Mouse (Mus musculus) heart, adult 2 months (tissue): ENCODE data around the gene Zbtb5.

Source experiments
- CTCF ChIP-seq: fragments of 200-600 bp; IDR thresholded peaks from 2 replicates; pipeline ENCODE4 v1.8.1; 2022; ENCODE audit warnings: antibody characterized with exemption, mild to moderate bottlenecking, moderate library complexity
- EP300 ChIP-seq: fragments of 200-500 bp; IDR thresholded peaks from 2 replicates; pipeline ENCODE4 v1.6.1; 2011; ENCODE audit warnings: low read depth, low read length, control low read depth; ENCODE audit not compliant: insufficient read depth

DNA sequence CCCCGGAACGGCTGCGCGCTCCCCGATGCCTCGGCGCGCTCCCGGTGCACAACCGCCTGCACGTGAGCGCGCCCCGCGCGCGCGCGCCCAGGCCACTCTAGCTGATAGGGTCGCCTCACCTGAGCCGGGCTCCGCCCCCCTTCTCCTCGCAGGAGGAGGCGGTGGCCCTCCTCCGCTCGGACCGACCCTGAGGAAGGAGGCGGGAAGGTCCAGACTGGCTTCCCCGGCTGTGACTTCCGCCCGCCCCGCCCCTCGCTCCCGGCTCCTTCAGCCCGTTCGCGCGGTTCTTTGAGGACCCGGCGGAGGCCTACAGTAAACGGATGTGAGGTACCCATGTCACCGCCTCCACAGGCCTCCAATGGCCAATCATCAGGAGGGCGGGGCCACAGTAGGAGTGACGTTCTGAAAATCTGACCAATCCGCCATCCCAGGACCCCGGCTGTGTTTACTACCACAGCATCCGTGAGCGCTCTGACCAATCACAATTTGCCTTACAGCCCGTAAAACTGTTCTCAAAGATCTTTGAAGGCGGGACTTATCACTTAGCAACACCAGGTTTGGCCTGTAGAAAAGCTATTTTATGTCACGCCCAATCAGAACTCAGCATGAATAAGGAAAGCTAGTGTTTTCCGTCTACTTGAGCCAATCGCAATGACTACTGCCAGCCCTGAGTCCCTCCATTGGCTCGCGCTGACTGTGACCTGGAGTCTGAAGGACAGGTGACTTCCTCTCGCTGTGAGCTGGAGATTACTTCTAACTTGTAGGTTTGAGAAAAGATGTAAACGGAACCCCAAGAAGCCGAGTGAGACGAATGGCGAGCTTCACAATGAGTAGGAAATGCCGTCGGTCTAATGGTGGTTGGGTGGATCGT lies at the start of gene Zbtb5:
- TF ChIP-seq EP300 (no peak), CTCF (no peak)
